12 mouse cellular contexts compared by ENCODE assay signal in the genomic region with DNA sequence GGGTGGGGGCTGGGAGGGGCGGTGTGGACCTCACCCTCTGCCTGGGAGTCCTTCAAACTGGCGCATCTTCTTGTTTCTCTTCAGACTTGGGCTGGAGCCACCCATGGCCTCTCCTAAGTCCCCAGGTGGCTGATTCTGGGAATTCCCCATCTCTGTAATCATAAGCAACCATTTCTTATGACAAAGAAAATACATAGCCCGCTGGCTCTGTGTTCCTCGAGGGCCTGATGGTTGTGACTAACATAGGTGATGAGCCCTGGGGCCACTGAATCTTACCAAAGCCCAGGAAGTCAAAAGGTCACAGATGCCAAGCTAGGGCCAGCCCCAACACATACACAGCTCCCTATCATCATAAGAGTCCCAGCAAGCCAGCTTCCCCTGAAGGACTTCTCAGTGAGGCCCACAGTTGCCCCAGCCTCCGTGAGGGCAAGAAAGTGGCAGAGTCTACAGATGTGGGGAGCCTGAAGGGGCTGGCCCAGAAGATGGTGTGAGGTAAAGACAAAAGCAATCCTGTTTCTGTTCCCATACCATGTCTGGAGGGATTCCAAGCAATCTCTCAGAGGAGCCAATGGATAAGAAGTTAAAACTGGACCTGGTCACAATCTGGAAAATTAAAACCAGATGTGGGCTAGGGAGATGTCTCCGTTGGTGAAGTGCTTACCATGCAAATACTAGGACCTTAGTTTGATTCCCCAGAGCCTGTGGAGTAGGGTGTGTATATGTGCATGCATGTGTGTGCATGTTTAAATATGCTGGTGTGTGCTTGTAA. TPM values are rescaled to one million over a fixed set of nuclear protein-coding genes. Genes with fewer than 3 reads are reported as not detected.
DNase-seq lines count a peak whose midpoint lies in the region; ATAC-seq and TF ChIP-seq lines count a peak whose summit lies in the region.
"Had no signal": no experiment of that assay in that cellular context is flagged by ENCODE, and none has a peak within 500 bp of the region (broad histone marks: within the 10 kb centered on the region; RNA-seq: fewer than 3 reads in every experiment).

No protein-coding gene starts in this region.

- H3K36me3 ChIP-seq in heart, embryonic 15.5 days: no peaks in the 10 kb centered on the region
- H3K36me3 ChIP-seq in heart, embryonic 11.5 days (ENCODE audit: control insufficient read depth, insufficient read depth, low read length): no peaks in the 10 kb centered on the region
- H3K36me3 ChIP-seq in ES-E14 (ENCODE audit: control insufficient read depth, insufficient read depth, low read length, poor library complexity, severe bottlenecking): no peaks in the 10 kb centered on the region
- H3K36me3 ChIP-seq in embryonic facial prominence, embryonic 14.5 days (ENCODE audit: control insufficient read depth, insufficient read depth, low read length): no peaks in the 10 kb centered on the region
- H3K36me3 ChIP-seq: midbrain, embryonic 12.5 days; neural tube, embryonic 12.5 days had no signal

- no peaks in the 10 kb centered on the region for H3K9me3 ChIP-seq in heart, embryonic 15.5 days (replicated peaks)
- H3K9me3 ChIP-seq in heart, embryonic 11.5 days (replicated peaks; ENCODE audit: control insufficient read depth, low read length): no peaks in the 10 kb centered on the region
- H3K9me3 ChIP-seq in ES-E14 (ENCODE audit: control insufficient read depth, insufficient read depth, low read depth, low read length): no peaks in the 10 kb centered on the region
- H3K9me3 ChIP-seq in embryonic facial prominence, embryonic 14.5 days (ENCODE audit: control insufficient read depth, low read length): no peaks in the 10 kb centered on the region
- H3K9me3 ChIP-seq: midbrain, embryonic 12.5 days; neural tube, embryonic 12.5 days had no signal

- 56% methylated on average over 6 of the region's 6 CpGs for WGBS in heart, embryonic 15.5 days
- WGBS in heart, embryonic 11.5 days (ENCODE audit: insufficient replicate concordance): 57% methylated on average over 6 of the region's 6 CpGs
- 38% methylated on average over 6 of the region's 6 CpGs for WGBS in embryonic facial prominence, embryonic 14.5 days

- no peak for ATAC-seq in heart, embryonic 15.5 days (replicated peaks; ENCODE audit: insufficient number of reproducible peaks, insufficient read depth, low FRiP score, low read depth)
- no peak for ATAC-seq in heart, embryonic 11.5 days (replicated peaks; ENCODE audit: insufficient number of reproducible peaks, low FRiP score, low TSS enrichment)
- no peak for ATAC-seq in embryonic facial prominence, embryonic 14.5 days (ENCODE audit: low read depth)

- no peak for DNase-seq in ES-E14 (ENCODE audit: low read depth, low spot score)
- peak; percentile 72 for DNase-seq in embryonic facial prominence, embryonic 14.5 days (ENCODE audit: low spot score)
- peak; percentile 42 to 45 for DNase-seq in natural killer cell, adult 2 months (ENCODE audit: low spot score in 2 of 2)
- no peak for DNase-seq in right cerebral cortex, adult 18-20 months
- no peak for DNase-seq in thymus, postnatal 10 days (ENCODE audit: low spot score in 2 of 2)
- DNase-seq: adrenal gland, adult 8-10 months; lung, postnatal 10 days had no signal

- H3K4me2 ChIP-seq in heart, embryonic 15.5 days: no peak overlapping the region
- no peak overlapping the region for H3K4me2 ChIP-seq in heart, embryonic 11.5 days
- H3K4me2 ChIP-seq in embryonic facial prominence, embryonic 14.5 days (ENCODE audit: low read depth, low read length): no peak overlapping the region
- H3K4me2 ChIP-seq: midbrain, embryonic 12.5 days; neural tube, embryonic 12.5 days had no signal

- H3K27ac ChIP-seq in heart, embryonic 15.5 days: peak overlapping the region; percentile 2; the same call in 1 of the 2 replicates
- H3K27ac ChIP-seq in heart, embryonic 11.5 days (ENCODE audit: low read depth, low read length): no peak overlapping the region
- peak overlapping the region; percentile 52; the same call in 1 of the 2 replicates for H3K27ac ChIP-seq in ES-E14 (ENCODE audit: insufficient read depth, low read depth, low read length, poor library complexity, severe bottlenecking)
- H3K27ac ChIP-seq in embryonic facial prominence, embryonic 14.5 days (replicated peaks; ENCODE audit: low read depth, low read length): no peak overlapping the region
- H3K27ac ChIP-seq: kidney, postnatal 0 days; midbrain, embryonic 12.5 days; neural tube, embryonic 12.5 days had no signal

- no peaks in the 10 kb centered on the region for H3K27me3 ChIP-seq in heart, embryonic 15.5 days
- no peaks in the 10 kb centered on the region for H3K27me3 ChIP-seq in heart, embryonic 11.5 days (ENCODE audit: control insufficient read depth, insufficient read depth, low read length)
- H3K27me3 ChIP-seq in embryonic facial prominence, embryonic 14.5 days (replicated peaks; ENCODE audit: control insufficient read depth, insufficient read depth, low read length): no peaks in the 10 kb centered on the region
- H3K27me3 ChIP-seq: midbrain, embryonic 12.5 days; neural tube, embryonic 12.5 days had no signal

- no peak overlapping the region for H3K4me3 ChIP-seq in heart, embryonic 15.5 days
- no peak overlapping the region for H3K4me3 ChIP-seq in heart, embryonic 11.5 days (ENCODE audit: low read depth, low read length)
- no peak overlapping the region for H3K4me3 ChIP-seq in ES-E14 (ENCODE audit: insufficient read depth in 1 of 2, low read depth in 1 of 2, low read length in 2 of 2, poor library complexity in 1 of 2, severe bottlenecking in 1 of 2)
- H3K4me3 ChIP-seq in embryonic facial prominence, embryonic 14.5 days (ENCODE audit: low read depth, low read length): no peak overlapping the region
- H3K4me3 ChIP-seq: midbrain, embryonic 12.5 days; neural tube, embryonic 12.5 days had no signal

- in situ Hi-C loops in ES-E14 (cut with MboI; ENCODE audit: low sequenced_read_pairs in 2 of 2, unreplicated experiment in 2 of 2): no loop called here

- H3K4me1 ChIP-seq in heart, embryonic 15.5 days (replicated peaks): peaks cover 73% of the 10 kb centered on the region
- H3K4me1 ChIP-seq in heart, embryonic 11.5 days (ENCODE audit: control insufficient read depth, insufficient read depth, low read length): peaks cover 40% of the 10 kb centered on the region
- peaks cover 28 to 49% of the 10 kb centered on the region in 2 experiments for H3K4me1 ChIP-seq in ES-E14 (ENCODE audit: control insufficient read depth in 2 of 2, insufficient read depth in 2 of 2, low read length in 2 of 2, poor library complexity in 1 of 2)
- H3K4me1 ChIP-seq in embryonic facial prominence, embryonic 14.5 days (ENCODE audit: control insufficient read depth, insufficient read depth, low read length): peaks cover 41% of the 10 kb centered on the region

- H3K9ac ChIP-seq in heart, embryonic 15.5 days: no peak overlapping the region
- H3K9ac ChIP-seq in heart, embryonic 11.5 days (ENCODE audit: low read depth, low read length): no peak overlapping the region
- no peak overlapping the region for H3K9ac ChIP-seq in ES-E14 (ENCODE audit: insufficient read depth, low read depth, low read length, poor library complexity, severe bottlenecking)
- H3K9ac ChIP-seq in embryonic facial prominence, embryonic 14.5 days (ENCODE audit: low read depth, low read length): no peak overlapping the region
- H3K9ac ChIP-seq: midbrain, embryonic 12.5 days; neural tube, embryonic 12.5 days had no signal

TF ChIP-seq in ES-E14, 5 proteins besides CTCF, POLR2A, EP300 and RAD21:
- TF ChIP-seq CHD2 (IDR thresholded peaks at IDR 0.05; ENCODE audit: low read depth, low read length): no peak
- TF ChIP-seq ZNF384 (IDR thresholded peaks at IDR 0.05; ENCODE audit: low read depth, low read length): no peak
- TF ChIP-seq HCFC1 (IDR thresholded peaks at IDR 0.05; ENCODE audit: borderline replicate concordance, insufficient read depth, low read length): no peak
- TF ChIP-seq ZC3H11A (IDR thresholded peaks at IDR 0.05; ENCODE audit: borderline replicate concordance, low read depth, low read length): no peak
- no peak for TF ChIP-seq MAFK (IDR thresholded peaks at IDR 0.05; ENCODE audit: insufficient read depth, low read depth, low read length)

RNA-seq across cellular contexts. Expression of a gene that starts 24.3 kb away (rescaled TPM):
- 16.4 and 22.5 TPM in 2 replicates for polyA plus RNA-seq in heart, embryonic 15.5 days (2015; fragmentation: Nextera tagmentation; extraction: Ambion mirVana)
- polyA plus RNA-seq in heart, embryonic 11.5 days (2014; fragmentation: Nextera tagmentation; extraction: Ambion mirVana): 21.7 and 24.3 TPM in 2 replicates
- total RNA-seq in ES-E14 (2012; rRNA removed): 35.0 and 41.2 TPM in 2 replicates
- polyA plus RNA-seq in embryonic facial prominence, embryonic 14.5 days (2014; fragmentation: Nextera tagmentation; extraction: Ambion mirVana): 25.1 and 27.8 TPM in 2 replicates

Comparison
In these comparisons a context has a peak if more than half of its experiments do, and no peak if none do; other contexts are left out.
1. H3K27ac ChIP-seq: peak in heart, embryonic 15.5 days (single experiment) and ES-E14 (single experiment); none in heart, embryonic 11.5 days (single experiment) and embryonic facial prominence, embryonic 14.5 days (single experiment).
2. DNase-seq: peak in embryonic facial prominence, embryonic 14.5 days (single experiment) and natural killer cell, adult 2 months (2 of 2); none in ES-E14 (single experiment), right cerebral cortex, adult 18-20 months (single experiment) and thymus, postnatal 10 days (0 of 2).